Mouse (Mus musculus) erythroblast, adult 5-6 weeks (primary cell): Measurements from ENCODE around the gene Grik1. TPM values are rescaled to one million over a fixed set of nuclear protein-coding genes. Genes with fewer than 3 reads are reported as not detected.

ENCODE experiments used
- ATAC-seq: replicated peaks from 2 replicates; pipeline ENCODE4 v1.8.0; 2016; ENCODE audit warnings: moderate number of reproducible peaks, mild to moderate bottlenecking, moderate TSS enrichment, inconsistent platforms; ENCODE audit not compliant: poor library complexity, low FRiP score, severe bottlenecking
- total RNA-seq, 2 experiments: library from RNA; stranded (forward) in 1 of 2; stranded (reverse) in 1 of 2; fragments of 150-400 nt in 1 of 2; fragments of 200-764, 138-1000 nt in 1 of 2; gene quantifications; 2 replicates each; pipeline versions ENCODE4 v1.2.3 to v1.2.4; 2015 to 2017; ENCODE audit warnings: low replicate concordance in 2 of 2

Gene Grik1
- total RNA-seq, 2 experiments from 2014 or later = not detected

- no peak for ATAC-seq
Measured at GRCm38 (mm10) chr16:87973394-87974075, 316.5 kb downstream of the Grik1 start.

GRCm38 (mm10) chr16:87971911-87972310 lies 318.2 kb downstream of the Grik1 start:
- ATAC-seq = no peak

GRCm38 (mm10) chr16:87969936-87970335 lies 320.1 kb downstream of the Grik1 start:
- ATAC-seq = no peak

- ATAC-seq = no peak
Measured at GRCm38 (mm10) chr16:87961419-87961818, 328.6 kb downstream of the Grik1 start.

- no peak for ATAC-seq
Measured at GRCm38 (mm10) chr16:87957449-87957848, 332.6 kb downstream of the Grik1 start.

- no peak for ATAC-seq
Measured at GRCm38 (mm10) chr16:87956178-87956577, 333.9 kb downstream of the Grik1 start.

- ATAC-seq = no peak
Measured at GRCm38 (mm10) chr16:87954715-87955441, 335.2 kb downstream of the Grik1 start.

GRCm38 (mm10) chr16:87953176-87953575 lies 336.9 kb downstream of the Grik1 start:
- no peak for ATAC-seq

GRCm38 (mm10) chr16:87949881-87950280 lies 340.2 kb downstream of the Grik1 start:
- ATAC-seq = no peak

GRCm38 (mm10) chr16:87948122-87948521 lies 341.9 kb downstream of the Grik1 start:
- no peak for ATAC-seq

- ATAC-seq = no peak
Measured at GRCm38 (mm10) chr16:87944318-87944717, 345.7 kb downstream of the Grik1 start.

- ATAC-seq = no peak
Measured at GRCm38 (mm10) chr16:87942103-87942865, 347.8 kb downstream of the Grik1 start.

GRCm38 (mm10) chr16:87934685-87935084 lies 355.4 kb downstream of the Grik1 start:
- ATAC-seq = no peak

GRCm38 (mm10) chr16:87931358-87931757 lies 358.7 kb downstream of the Grik1 start:
- no peak for ATAC-seq

- no peak for ATAC-seq
Measured at GRCm38 (mm10) chr16:87930519-87930918, 359.5 kb downstream of the Grik1 start.

GRCm38 (mm10) chr16:87928671-87929070 lies 361.4 kb downstream of the Grik1 start:
- no peak for ATAC-seq

GRCm38 (mm10) chr16:87917897-87918296 lies 372.2 kb downstream of the Grik1 start:
- ATAC-seq = no peak

GRCm38 (mm10) chr16:87917157-87917546 lies 372.9 kb downstream of the Grik1 start:
- no peak for ATAC-seq

GRCm38 (mm10) chr16:87916209-87917156 lies 373.6 kb downstream of the Grik1 start:
- ATAC-seq = no peak

- ATAC-seq = no peak
Measured at GRCm38 (mm10) chr16:87915156-87915555, 374.9 kb downstream of the Grik1 start.
